Mouse (Mus musculus) monocyte, adult 5-6 weeks (primary cell): Measurements from ENCODE around the gene Slc2a3. TPM values are rescaled to one million over a fixed set of nuclear protein-coding genes. Genes with fewer than 3 reads are reported as not detected.

ENCODE experiments used
- ATAC-seq: fragments of 153-309, 156-312 bp; replicated peaks from 2 replicates; pipeline ENCODE4 v1.8.0; 2017; ENCODE audit warnings: mild to moderate bottlenecking; ENCODE audit not compliant: low TSS enrichment, insufficient number of reproducible peaks, severe bottlenecking, poor library complexity, low FRiP score
- total RNA-seq: library from RNA; stranded (forward); fragments of 200-1000, 200-491, 200-594 nt; gene quantifications from 3 replicates; pipeline ENCODE4 v1.2.3, GENCODE M21; 2017

Gene Slc2a3
- total RNA-seq, 1 experiment from 2014 or later: 60.1 TPM

- ATAC-seq: no peak
These were observed 118.8 kb downstream of the Slc2a3 start for GRCm38 (mm10) chr6:122682646-122683045.

Other genes starting within 250 kb of the Slc2a3 start
- 1.6 TPM in 1 of 3 replicates, not detected in the others for gene Aicda, start 247.8 kb downstream of the Slc2a3 start, total RNA-seq
- gene Apobec1, start 199.2 kb downstream of the Slc2a3 start, total RNA-seq: 129 to 219 TPM (median 170 TPM) in 3 replicates
- 1.7 to 3.5 TPM (median 2.5 TPM) in 3 replicates for gene Gdf3, start 191.6 kb downstream of the Slc2a3 start, total RNA-seq
- 8.6 TPM in 1 of 3 replicates, not detected in the others for gene Dppa3, start 175.2 kb downstream of the Slc2a3 start, total RNA-seq
- gene Nanog, start 94.2 kb downstream of the Slc2a3 start, total RNA-seq: not detected in 3 replicates
- gene Foxj2, start 18.3 kb upstream of the Slc2a3 start, total RNA-seq: 17.1 to 28.8 TPM (median 25.1 TPM) in 3 replicates
- gene C3ar1, start 54.5 kb upstream of the Slc2a3 start, total RNA-seq: 1.8 to 13.4 TPM (median 9.7 TPM) in 3 replicates
- 52.8 to 81.1 TPM (median 65.0 TPM) in 3 replicates for gene Necap1, start 72.8 kb upstream of the Slc2a3 start, total RNA-seq
- gene Clec4a1, start 120.2 kb upstream of the Slc2a3 start, total RNA-seq: 202 to 205 TPM (median 202 TPM) in 3 replicates
- gene Clec4a3, start 150.9 kb upstream of the Slc2a3 start, total RNA-seq: 388 to 868 TPM (median 791 TPM) in 3 replicates
- gene Clec4a4, start 188.7 kb upstream of the Slc2a3 start, total RNA-seq: 7.0 to 13.7 TPM (median 11.1 TPM) in 3 replicates
- gene Clec4b1, start 248.3 kb upstream of the Slc2a3 start, total RNA-seq: 9.1 to 25.6 TPM (median 14.4 TPM) in 3 replicates